Comparison of ENCODE assay signal across 16 mouse cellular contexts in the genomic region with DNA sequence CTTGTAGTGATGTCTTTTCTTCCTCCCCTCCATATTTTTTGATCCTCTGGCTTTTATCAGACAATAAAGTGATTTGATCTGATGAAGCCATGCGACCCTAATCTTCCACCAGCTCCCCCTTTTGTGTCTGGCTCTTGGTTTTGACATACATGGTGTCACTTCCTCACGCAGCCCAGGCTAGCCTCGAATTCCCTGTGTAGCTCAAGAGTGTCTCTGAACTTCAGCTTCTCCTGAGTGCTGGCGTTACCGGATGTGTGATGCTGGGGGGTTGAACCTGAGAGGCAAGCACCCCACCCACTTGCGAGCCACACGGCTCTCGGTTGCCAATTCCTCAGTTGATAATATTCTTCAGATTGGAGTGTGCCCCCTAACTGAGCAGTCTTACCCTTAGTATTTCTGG. TPM values are rescaled to one million over a fixed set of nuclear protein-coding genes. Genes with fewer than 3 reads are reported as not detected.
"Had no signal": no experiment of that assay in that cellular context is flagged by ENCODE, and none has a peak within 500 bp of the region (broad histone marks: within the 10 kb centered on the region; RNA-seq: fewer than 3 reads in every experiment).

No protein-coding gene starts in this region.

- DNase-seq: kidney, adult 11 months; kidney, adult 9 months; kidney, postnatal 25 days; layer of hippocampus, adult 9-11 months; layer of hippocampus, postnatal 36 days; liver; liver, embryonic 13.5 days; liver, postnatal 0 days; lung, postnatal 14 days; midbrain, embryonic 14.5 days; thymus, adult 18-20 months; thymus, postnatal 14 days had no signal

- H3K27me3 ChIP-seq: limb, embryonic 12.5 days; liver, embryonic 13.5 days; lung, embryonic 15.5 days; neural tube, embryonic 12.5 days had no signal

- H3K9me3 ChIP-seq: limb, embryonic 12.5 days; liver, embryonic 13.5 days; lung, embryonic 15.5 days; neural tube, embryonic 12.5 days had no signal

- ATAC-seq: liver, postnatal 0 days had no signal

- H3K9ac ChIP-seq: limb, embryonic 12.5 days; liver, embryonic 13.5 days; liver, postnatal 0 days; lung, embryonic 15.5 days; neural tube, embryonic 12.5 days had no signal

- H3K4me3 ChIP-seq: limb, embryonic 12.5 days; liver, embryonic 13.5 days; lung, embryonic 15.5 days; neural tube, embryonic 12.5 days had no signal

- H3K27ac ChIP-seq: limb, embryonic 12.5 days; liver, embryonic 13.5 days; neural tube, embryonic 12.5 days had no signal

- H3K4me2 ChIP-seq: limb, embryonic 12.5 days; liver, embryonic 13.5 days; lung, embryonic 15.5 days; neural tube, embryonic 12.5 days had no signal

- H3K4me1 ChIP-seq: neural tube, embryonic 12.5 days had no signal

RNA-seq across cellular contexts. Expression of gene Fam20a, which starts 49.7 kb away (rescaled TPM):
- total RNA-seq: neutrophil, adult 5-6 weeks had no signal
